Mouse (Mus musculus) hindbrain, embryonic 13.5 days (tissue): ENCODE measurements at regions not wholly inside any gene's neighbourhood (a gene's known extent, or its start where the extent isn't known, plus 50 kb on each side); places are given as distances from the start of the nearest gene placed in this dataset.
"Not testable (repeated sequence)": the region's sequence is repeated elsewhere in the genome, so short reads cannot be mapped to it uniquely, and the experiment has no call there.

Source experiments
- ATAC-seq: fragments of 200-750 bp; cut with Nextera tagmentation; 2 replicates; pipeline ENCODE4 v1.8.0; 2017; ENCODE audit warnings: moderate TSS enrichment; ENCODE audit not compliant: low FRiP score
- H3K27ac ChIP-seq: fragments of 300-500 bp; sonication (generic); 2 replicates; pipeline ENCODE4 v1.5.1; 2015; ENCODE audit warnings: inconsistent platforms, mild to moderate bottlenecking, moderate library complexity
- H3K27me3 ChIP-seq: fragments of 300-500 bp; sonication (generic); 2 replicates; pipeline ENCODE4 v1.6.1; 2015; ENCODE audit warnings: mild to moderate bottlenecking, inconsistent platforms
- H3K36me3 ChIP-seq: fragments of 300-500 bp; sonication (generic); 2 replicates; pipeline ENCODE4 v1.6.1; 2015; ENCODE audit warnings: mild to moderate bottlenecking, inconsistent platforms
- H3K4me1 ChIP-seq: fragments of 300-500 bp; sonication (generic); replicated peaks from 2 replicates; pipeline ENCODE4 v1.6.1; 2015; ENCODE audit warnings: inconsistent platforms
- H3K4me2 ChIP-seq: fragments of 300-500 bp; sonication (generic); 2 replicates; pipeline ENCODE4 v1.6.1; 2015; ENCODE audit warnings: inconsistent platforms, mild to moderate bottlenecking, moderate library complexity
- H3K4me3 ChIP-seq: fragments of 300-500 bp; sonication (generic); 2 replicates; pipeline ENCODE4 v1.5.1; 2015; ENCODE audit warnings: mild to moderate bottlenecking, inconsistent platforms
- H3K9ac ChIP-seq: fragments of 300-500 bp; sonication (generic); 2 replicates; pipeline ENCODE4 v1.6.1; 2015; ENCODE audit warnings: mild to moderate bottlenecking, inconsistent platforms
- H3K9me3 ChIP-seq: fragments of 300-500 bp; sonication (generic); 2 replicates; pipeline ENCODE4 v1.6.1; 2016; ENCODE audit warnings: inconsistent platforms
- WGBS: fragments of 180-500 bp; shearing (Covaris S2); methylation state at CpG from one replicate; pipeline ENCODE4 v1.1.7; 2015; 5-methylcytosine and 5-hydroxymethylcytosine counted together

DNA sequence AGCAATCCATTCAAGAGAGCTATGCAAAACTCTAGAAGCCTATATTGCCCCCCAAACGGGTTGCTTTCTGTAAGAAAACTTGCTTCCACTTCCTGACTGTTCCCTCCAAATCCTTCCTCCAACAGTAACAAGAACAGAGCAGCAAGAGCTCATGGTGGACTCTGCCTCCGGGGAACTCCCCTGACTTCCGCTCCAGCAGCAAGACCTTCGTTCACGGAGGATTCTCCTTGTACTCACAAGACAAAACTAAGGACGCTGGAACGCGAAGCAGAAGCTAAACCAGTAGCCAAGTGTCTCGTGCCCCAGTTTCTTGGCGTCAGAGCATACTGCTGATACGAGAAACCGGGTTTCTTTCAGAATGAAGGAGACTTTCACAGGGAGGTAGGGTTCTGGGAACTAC is 50.7 kb downstream of the H2al2a start:
- no peaks in the 10 kb centered on the region for H3K4me1 ChIP-seq
- H3K27me3 ChIP-seq = no peaks in the 10 kb centered on the region
- H3K9ac ChIP-seq = no peak overlapping the region
- H3K36me3 ChIP-seq = no peaks in the 10 kb centered on the region
- no peak for ATAC-seq
- H3K27ac ChIP-seq = no peak overlapping the region
- no peak overlapping the region for H3K4me3 ChIP-seq
- 75% methylated on average over 12 of the region's 12 CpGs for WGBS
- H3K9me3 ChIP-seq = no peaks in the 10 kb centered on the region
- no peak overlapping the region for H3K4me2 ChIP-seq

GRCm38 (mm10) chr2:17945369-17945915 is 51.3 kb downstream of the H2al2a start:
- no peak overlapping the region for H3K9ac ChIP-seq

DNA sequence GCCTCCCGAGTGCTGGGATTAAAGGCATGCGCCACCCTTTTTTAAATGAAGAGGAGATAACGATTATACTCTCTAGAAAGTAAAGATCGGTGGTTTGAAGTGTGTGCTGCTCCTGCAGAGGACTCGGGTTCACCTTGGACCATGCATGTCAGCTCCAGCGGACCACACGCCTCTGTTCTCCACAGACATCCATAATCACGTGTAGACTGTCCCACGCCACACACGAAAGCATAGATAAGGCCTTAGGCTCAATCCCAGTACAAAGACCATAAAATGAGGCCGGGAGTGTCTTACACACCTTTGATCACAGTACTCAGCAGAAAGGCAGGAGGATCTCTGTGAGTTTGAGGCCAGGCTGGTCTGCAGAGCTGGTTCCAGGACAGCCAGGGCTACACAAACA is 53.3 kb downstream of the H2al2a start:
- H3K27ac ChIP-seq = no peak overlapping the region
- 96% methylated on average over 11 of the region's 11 CpGs for WGBS
- no peak for ATAC-seq
- H3K4me2 ChIP-seq = no peak overlapping the region
- H3K4me3 ChIP-seq = no peak overlapping the region
- no peaks in the 10 kb centered on the region for H3K9me3 ChIP-seq
- no peaks in the 10 kb centered on the region for H3K27me3 ChIP-seq
- no peak overlapping the region for H3K9ac ChIP-seq
- no peaks in the 10 kb centered on the region for H3K4me1 ChIP-seq
- no peaks in the 10 kb centered on the region for H3K36me3 ChIP-seq

More at GRCm38 (mm10) chr2:17945369-17945915, 51.3 kb downstream of the H2al2a start:
- Histone ChIP-seq H3K9me3 (no peaks in the 10 kb centered on the region), H3K36me3 (no peaks in the 10 kb centered on the region), H3K4me1 (no peaks in the 10 kb centered on the region), H3K4me2 (no peak overlapping the region), H3K27me3 (no peaks in the 10 kb centered on the region), H3K4me3 (no peak overlapping the region), H3K27ac (no peak overlapping the region)
- ATAC-seq = no peak
- 87% methylated on average over 7 of the region's 7 CpGs for WGBS

GRCm38 (mm10) chr2:17942528-17943387 is 54.0 kb downstream of the H2al2a start:
- no peak for ATAC-seq
- Histone ChIP-seq H3K4me3 (no peak overlapping the region), H3K27ac (no peak overlapping the region), H3K4me2 (no peak overlapping the region), H3K9me3 (no peaks in the 10 kb centered on the region), H3K4me1 (no peaks in the 10 kb centered on the region), H3K36me3 (no peaks in the 10 kb centered on the region), H3K27me3 (no peaks in the 10 kb centered on the region), H3K9ac (no peak overlapping the region)
- 81% methylated on average over 8 of the region's 8 CpGs for WGBS

DNA sequence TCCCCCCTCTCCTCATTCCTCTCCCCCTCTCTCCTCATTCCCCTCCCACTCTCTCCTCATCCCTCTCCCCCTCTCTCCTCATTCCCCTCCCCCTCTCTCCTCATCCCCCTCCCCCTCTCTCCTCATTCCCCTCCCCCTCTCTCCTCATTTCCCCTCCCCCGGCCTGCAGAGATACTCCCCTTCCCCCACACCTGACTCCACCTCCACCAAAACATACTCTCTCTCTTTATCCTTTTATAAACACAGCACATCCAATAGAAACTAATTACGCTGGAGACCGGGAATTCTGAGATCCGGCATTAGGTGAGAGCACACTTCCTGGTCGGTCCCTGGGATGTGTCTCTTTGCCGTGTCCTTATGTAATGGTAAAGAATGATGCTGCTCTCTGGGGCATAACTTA is 54.8 kb downstream of the H2al2a start:
- no peaks in the 10 kb centered on the region for H3K9me3 ChIP-seq
- WGBS = 92% methylated on average over 6 of the region's 6 CpGs
- ATAC-seq = no peak

DNA sequence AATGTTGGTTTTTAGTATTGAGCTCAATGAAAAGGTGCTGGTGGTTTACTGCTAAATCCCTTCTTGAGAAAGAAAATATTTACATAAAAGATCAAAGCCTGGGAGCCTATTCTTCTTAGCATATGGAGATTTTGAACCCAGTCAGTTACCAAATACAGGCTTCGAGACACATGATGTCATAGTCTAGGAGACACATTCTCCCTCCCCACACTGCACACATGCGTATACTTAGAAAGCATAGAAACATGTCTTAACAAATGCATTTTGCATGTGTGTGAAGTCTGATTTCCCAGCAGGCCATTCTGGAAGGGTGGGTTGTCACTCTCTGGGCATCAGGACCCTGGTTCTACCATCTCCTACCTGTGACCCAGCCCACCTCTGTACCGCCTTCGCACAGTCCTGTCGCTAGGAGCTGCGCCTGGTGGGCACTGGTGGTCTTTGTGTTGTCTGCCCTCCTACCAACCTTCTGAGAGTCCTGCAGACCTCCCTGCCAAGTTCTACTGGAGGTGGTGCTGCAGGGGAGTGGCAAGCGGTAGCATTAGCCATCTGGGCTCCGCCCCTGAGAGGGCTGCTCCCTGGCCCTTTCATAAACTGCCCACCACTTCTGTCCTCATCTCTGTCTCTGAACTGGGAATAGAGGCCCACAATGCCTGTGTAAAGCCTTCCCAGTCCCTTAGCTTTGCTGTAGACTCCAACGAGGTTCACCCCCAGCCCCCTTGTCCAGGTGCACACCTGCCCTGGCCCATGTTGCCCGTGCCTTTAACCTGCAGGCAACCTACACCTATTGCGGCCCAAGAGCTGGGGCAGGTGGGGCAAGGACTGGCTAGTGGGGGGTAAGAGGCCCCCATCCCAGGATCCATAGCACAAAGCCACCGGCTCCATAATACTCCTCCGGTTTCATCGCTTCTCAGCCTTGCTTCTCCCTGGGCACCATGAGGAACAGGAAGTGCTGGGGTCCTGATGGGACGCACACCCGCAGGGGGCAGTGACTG is 56.6 kb downstream of the H2al2a start:
- H3K4me3 ChIP-seq, H3K27ac ChIP-seq, H3K4me1 ChIP-seq, H3K36me3 ChIP-seq, H3K9me3 ChIP-seq, H3K27me3 ChIP-seq, H3K9ac ChIP-seq, H3K4me2 ChIP-seq: not testable (repeated sequence)
- ATAC-seq = peak; percentile 55; the same call in 1 of the 2 replicates
- WGBS = 70% methylated on average over 15 of the region's 16 CpGs

More for the DNA sequence above, 54.8 kb downstream of the H2al2a start:
- Histone ChIP-seq H3K4me3 (no peak overlapping the region), H3K27ac (no peak overlapping the region), H3K36me3 (no peaks in the 10 kb centered on the region), H3K4me2 (no peak overlapping the region), H3K9ac (no peak overlapping the region), H3K27me3 (no peaks in the 10 kb centered on the region), H3K4me1 (no peaks in the 10 kb centered on the region)

- Histone ChIP-seq H3K4me3 (no peak overlapping the region), H3K27me3 (no peaks in the 10 kb centered on the region), H3K27ac (no peak overlapping the region), H3K9ac (no peak overlapping the region), H3K36me3 (no peaks in the 10 kb centered on the region), H3K4me1 (no peaks in the 10 kb centered on the region), H3K4me2 (no peak overlapping the region), H3K9me3 (no peaks in the 10 kb centered on the region)
- no peak for ATAC-seq
- 78% methylated on average over 4 of the region's 4 CpGs for WGBS
These were observed 57.4 kb downstream of the H2al2a start for GRCm38 (mm10) chr2:17939183-17939856.

- H3K36me3 ChIP-seq = no peaks in the 10 kb centered on the region
- no peak overlapping the region for H3K27ac ChIP-seq
- H3K9me3 ChIP-seq = no peaks in the 10 kb centered on the region
- H3K4me3 ChIP-seq = no peak overlapping the region
- no peak overlapping the region for H3K4me2 ChIP-seq
- WGBS = 82% methylated on average over 4 of the region's 4 CpGs
- no peak overlapping the region for H3K9ac ChIP-seq
- H3K4me1 ChIP-seq = peaks cover 14% of the 10 kb centered on the region
- ATAC-seq = no peak
- no peaks in the 10 kb centered on the region for H3K27me3 ChIP-seq
These were observed 60.1 kb downstream of the H2al2a start for GRCm38 (mm10) chr2:17936527-17937139.

DNA sequence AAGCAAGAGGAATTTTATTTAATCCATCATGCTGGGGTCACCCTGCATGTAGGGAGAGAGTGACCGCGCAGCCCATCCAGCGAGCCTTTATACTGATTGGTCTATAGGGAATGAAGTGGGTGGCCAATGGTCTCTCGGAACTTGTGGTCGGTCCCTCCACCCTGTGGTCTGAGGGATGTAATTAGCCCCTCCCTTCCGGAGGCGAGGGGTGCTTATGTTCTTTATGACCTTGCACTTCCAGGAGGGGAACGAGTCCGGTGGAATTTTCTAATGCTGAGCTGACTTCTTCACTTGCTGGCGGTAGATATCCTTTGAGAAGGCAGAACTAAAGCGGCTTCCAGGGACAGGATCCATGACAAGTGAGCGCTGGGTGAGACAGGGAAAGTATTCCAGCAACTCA is 60.8 kb downstream of the H2al2a start:
- Histone ChIP-seq H3K27ac (no peak overlapping the region), H3K9ac (no peak overlapping the region), H3K36me3 (no peaks in the 10 kb centered on the region), H3K9me3 (no peaks in the 10 kb centered on the region), H3K4me1 (peaks cover 14% of the 10 kb centered on the region), H3K4me3 (no peak overlapping the region), H3K4me2 (no peak overlapping the region), H3K27me3 (no peaks in the 10 kb centered on the region)
- 91% methylated on average over 12 of the region's 12 CpGs for WGBS
- no peak for ATAC-seq

DNA sequence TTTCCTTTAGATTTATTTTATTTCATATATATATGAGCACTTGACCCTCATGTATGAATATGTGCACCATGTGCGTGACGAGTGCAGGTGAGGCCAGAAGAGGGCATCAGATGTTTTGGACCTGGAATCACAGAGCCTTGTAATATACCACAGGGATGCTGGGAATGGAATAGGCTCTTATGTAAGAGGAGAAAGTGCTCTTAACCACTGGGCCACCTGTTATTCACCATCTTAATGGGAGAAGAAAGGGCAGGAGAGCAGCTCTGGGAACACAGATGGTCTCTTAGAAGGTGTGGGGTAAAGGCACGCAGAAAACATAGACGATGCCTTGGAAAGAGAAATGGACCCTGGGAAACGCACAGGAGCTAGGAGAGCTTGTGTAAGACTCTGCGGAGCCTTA is 61.3 kb downstream of the H2al2a start:
- H3K9ac ChIP-seq = no peak overlapping the region
- H3K27me3 ChIP-seq = no peaks in the 10 kb centered on the region
- no peaks in the 10 kb centered on the region for H3K9me3 ChIP-seq
- H3K4me1 ChIP-seq = peaks cover 14% of the 10 kb centered on the region
- no peak for ATAC-seq
- no peak overlapping the region for H3K27ac ChIP-seq
- no peak overlapping the region for H3K4me2 ChIP-seq
- H3K4me3 ChIP-seq = no peak overlapping the region
- no peaks in the 10 kb centered on the region for H3K36me3 ChIP-seq
- 96% methylated on average over 6 of the region's 6 CpGs for WGBS

DNA sequence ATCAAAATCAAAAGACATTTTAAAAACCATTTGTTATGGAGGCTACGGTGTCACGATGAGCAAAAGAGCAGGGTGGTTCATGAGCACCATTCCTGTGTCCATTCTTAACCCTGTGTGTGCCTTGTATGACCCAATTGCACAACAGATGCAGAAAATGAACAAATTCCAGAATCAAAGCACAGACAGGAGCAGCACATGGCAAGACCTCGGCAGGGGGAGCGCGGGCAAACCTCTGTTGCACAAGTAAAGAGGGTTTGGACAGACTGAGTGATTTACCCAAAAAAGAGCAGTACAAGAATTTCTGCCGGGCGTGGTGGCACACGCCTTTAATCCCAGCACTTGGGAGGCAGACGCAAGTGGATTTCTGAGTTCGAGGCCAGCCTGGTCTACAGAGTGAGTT is 62.1 kb downstream of the H2al2a start:
- Histone ChIP-seq H3K4me3 (no peak overlapping the region), H3K4me1 (peaks cover 14% of the 10 kb centered on the region), H3K9me3 (0 out of 2 replicates have a peak, but pooled peaks cover 4% of the 10 kb centered on the region), H3K36me3 (no peaks in the 10 kb centered on the region; the same call in 1 of the 2 replicates), H3K27ac (no peak overlapping the region), H3K27me3 (no peaks in the 10 kb centered on the region), H3K4me2 (no peak overlapping the region), H3K9ac (no peak overlapping the region)
- no peak for ATAC-seq
- 91% methylated on average over 10 of the region's 10 CpGs for WGBS
